ENCODE assay signal across 8 mouse cellular contexts in genomic region chr4:21931772-21932630, GRCm38 (mm10). TPM values are rescaled to one million over a fixed set of nuclear protein-coding genes. Genes with fewer than 3 reads are reported as not detected.
DNase-seq lines count a peak whose midpoint lies in the region; ATAC-seq and TF ChIP-seq lines count a peak whose summit lies in the region.
"Had no signal": no experiment of that assay in that cellular context is flagged by ENCODE, and none has a peak within 500 bp of the region (broad histone marks: within the 10 kb centered on the region; RNA-seq: fewer than 3 reads in every experiment).

No protein-coding gene starts in this region.

- no peak overlapping the region for H3K27ac ChIP-seq in liver, adult 2 months (replicated peaks; ENCODE audit: insufficient read depth, low read depth, low read length)
- H3K27ac ChIP-seq in hindbrain, embryonic 10.5 days: peak overlapping the region; percentile 98
- H3K27ac ChIP-seq in midbrain, embryonic 12.5 days (replicated peaks): peak overlapping the region; percentile 93

- ATAC-seq in midbrain, embryonic 12.5 days (ENCODE audit: low FRiP score, low read depth): peak; percentile 36; the same call in 1 of the 2 replicates
- no peak for ATAC-seq in monocyte, adult 5-6 weeks (replicated peaks; ENCODE audit: insufficient number of reproducible peaks, low FRiP score, low TSS enrichment, poor library complexity, severe bottlenecking)

- H3K9me3 ChIP-seq in hindbrain, embryonic 10.5 days: no peaks in the 10 kb centered on the region
- H3K9me3 ChIP-seq in midbrain, embryonic 12.5 days: no peaks in the 10 kb centered on the region

- H3K36me3 ChIP-seq in liver, adult 2 months (ENCODE audit: control insufficient read depth, insufficient read depth, low read length): no peaks in the 10 kb centered on the region
- H3K36me3 ChIP-seq in hindbrain, embryonic 10.5 days: peaks cover 14% of the 10 kb centered on the region
- peaks cover 9% of the 10 kb centered on the region for H3K36me3 ChIP-seq in midbrain, embryonic 12.5 days

- no peak for TF ChIP-seq POLR2A in liver, adult 2 months (IDR thresholded peaks at IDR 0.05; ENCODE audit: extremely low read depth, insufficient read depth, low read length)

- H3K4me1 ChIP-seq in liver, adult 2 months (ENCODE audit: control insufficient read depth, insufficient read depth, low read length): 0 out of 2 replicates have a peak, but pooled peaks cover 2% of the 10 kb centered on the region
- peaks cover 29% of the 10 kb centered on the region for H3K4me1 ChIP-seq in hindbrain, embryonic 10.5 days (replicated peaks)
- H3K4me1 ChIP-seq in midbrain, embryonic 12.5 days: peaks cover 21% of the 10 kb centered on the region

- no peak for TF ChIP-seq CTCF in liver, adult 2 months (IDR thresholded peaks at IDR 0.05; ENCODE audit: low read depth, low read length)

- H3K27me3 ChIP-seq in liver, adult 2 months (ENCODE audit: control insufficient read depth, insufficient read depth, low read length): peaks cover 16% of the 10 kb centered on the region
- H3K27me3 ChIP-seq in hindbrain, embryonic 10.5 days (ENCODE audit: insufficient read depth, poor library complexity, severe bottlenecking): peaks cover 9% of the 10 kb centered on the region
- H3K27me3 ChIP-seq in midbrain, embryonic 12.5 days: no peaks in the 10 kb centered on the region; the same call in 1 of the 2 replicates

- H3K9ac ChIP-seq in liver, adult 2 months (ENCODE audit: low read depth, low read length): peak overlapping the region; percentile 56; the same call in 1 of the 2 replicates
- peak overlapping the region; percentile 98 for H3K9ac ChIP-seq in midbrain, embryonic 12.5 days (replicated peaks)

- H3K4me2 ChIP-seq in midbrain, embryonic 12.5 days (replicated peaks): peak overlapping the region; percentile 73

- 26% methylated on average over 23 of the region's 23 CpGs for WGBS in liver, adult 2 months
- WGBS in hindbrain, embryonic 10.5 days: 19% methylated on average over 23 of the region's 23 CpGs
- 14% methylated on average over 23 of the region's 23 CpGs for WGBS in midbrain, embryonic 12.5 days

- no peak for DNase-seq in liver, adult 2 months (ENCODE audit: extremely low read depth, low read depth, low spot score)
- DNase-seq in liver: no peak
- DNase-seq in cerebellum, postnatal 25 days: peak; percentile 43 to 51
- DNase-seq in hindbrain, embryonic 10.5 days (ENCODE audit: low spot score): peak; percentile 14
- no peak for DNase-seq in thymus, adult 18-20 months

- H3K4me3 ChIP-seq in liver, adult 2 months (ENCODE audit: insufficient read depth, low read depth, low read length): peak overlapping the region; percentile 60; the same call in 1 of the 2 replicates
- peak overlapping the region; percentile 63 for H3K4me3 ChIP-seq in hindbrain, embryonic 10.5 days
- H3K4me3 ChIP-seq in midbrain, embryonic 12.5 days: peak overlapping the region; percentile 82

- H3K79me2 ChIP-seq in liver, adult 2 months (ENCODE audit: control insufficient read depth, insufficient read depth, low read length): no peaks in the 10 kb centered on the region

RNA-seq across cellular contexts. Expression of gene Faxc, which starts 0.9 kb away (rescaled TPM):
- total RNA-seq in liver, adult 2 months (2014; rRNA removed): 0.07 and 0.09 TPM in 2 replicates
- 0.02 TPM in 1 of 2 replicates, not detected in the other for polyA plus RNA-seq in liver, adult 2 months (2012; rRNA removed)
- polyA plus RNA-seq in hindbrain, embryonic 10.5 days (2016; fragmentation: Nextera tagmentation; extraction: Ambion mirVana): 10.2 and 14.9 TPM in 2 replicates
- polyA plus RNA-seq in midbrain, embryonic 12.5 days (2016; fragmentation: Nextera tagmentation; extraction: Ambion mirVana): 24.9 and 30.5 TPM in 2 replicates
- 0.10 TPM in 1 of 3 replicates, not detected in the others for total RNA-seq in monocyte, adult 5-6 weeks (2017)
- total RNA-seq: neutrophil, adult 5-6 weeks had no signal

RNA-seq across cellular contexts. Expression of gene Coq3, which starts 52.5 kb away (rescaled TPM):
- total RNA-seq in liver, adult 2 months (2014; rRNA removed): 13.0 and 17.9 TPM in 2 replicates
- polyA plus RNA-seq in liver, adult 2 months (2012; rRNA removed): 3.6 and 4.1 TPM in 2 replicates
- 10.9 and 12.0 TPM in 2 replicates for polyA plus RNA-seq in hindbrain, embryonic 10.5 days (2016; fragmentation: Nextera tagmentation; extraction: Ambion mirVana)
- 10.8 and 10.9 TPM in 2 replicates for polyA plus RNA-seq in midbrain, embryonic 12.5 days (2016; fragmentation: Nextera tagmentation; extraction: Ambion mirVana)
- 0.95 to 8.2 TPM (median 2.5 TPM) in 3 replicates for total RNA-seq in monocyte, adult 5-6 weeks (2017)

Comparison
In these comparisons a context has a peak if more than half of its experiments do, and no peak if none do; other contexts are left out.
1. DNase-seq: peak in cerebellum, postnatal 25 days (2 of 2) and hindbrain, embryonic 10.5 days (single experiment); none in liver, adult 2 months (single experiment), liver (single experiment) and thymus, adult 18-20 months (0 of 2).
2. RNA of gene Faxc, which starts 0.9 kb away (polyA plus RNA-seq): 24.9 to 30.5 TPM in midbrain, embryonic 12.5 days and 10.2 to 14.9 TPM in hindbrain, embryonic 10.5 days; 0.02 TPM in liver, adult 2 months; every median in the first group is over 10 times any median in the second.
3. Peak in every context shown above with its lines, with median percentiles within 50 percentile points of each other: H3K4me3 ChIP-seq.